Mouse (Mus musculus) liver, embryonic 14.5 days (tissue): ENCODE data around the gene F13a1. TPM values are rescaled to one million over a fixed set of nuclear protein-coding genes. Genes with fewer than 3 reads are reported as not detected.
A peak's percentile ranks its signal among the peaks of the same experiment; 100 is the strongest.

Experiments used
- ATAC-seq: fragments of 200-750 bp; cut with Nextera tagmentation; 2 replicates; pipeline ENCODE4 v1.8.0; 2017; ENCODE audit warnings: moderate number of reproducible peaks, mild to moderate bottlenecking, moderate library complexity; ENCODE audit not compliant: insufficient read depth
- DNase-seq, 3 experiments: peaks; one replicate each; pipeline ENCODE4 v3.0.0-alpha.2; 2012 to 2013; ENCODE audit warnings: low read depth in 3 of 3, low spot score in 3 of 3
- H3K27ac ChIP-seq: fragments of 300-500 bp; sonication (generic); 2 replicates; pipeline ENCODE4 v1.5.1; 2014; ENCODE audit warnings: moderate library complexity, mild to moderate bottlenecking, control low read depth, inconsistent platforms
- H3K27me3 ChIP-seq: fragments of 300-500 bp; sonication (generic); 2 replicates; pipeline ENCODE4 v1.6.1; 2014; ENCODE audit warnings: mild to moderate bottlenecking, low read length, moderate library complexity; ENCODE audit not compliant: control insufficient read depth, insufficient read depth
- H3K36me3 ChIP-seq: fragments of 300-500 bp; sonication (generic); replicated peaks from 2 replicates; pipeline ENCODE4 v1.6.1; 2014; ENCODE audit warnings: low read depth; ENCODE audit not compliant: control insufficient read depth, insufficient read depth
- H3K4me1 ChIP-seq, 2 experiments: fragments of 200-500 bp in 1 of 2; fragments of 300-500 bp in 1 of 2; sonication (generic) in 1 of 2; replicated peaks; 2 replicates each; pipeline ENCODE4 v1.6.1; 2012 to 2014; ENCODE audit warnings: antibody characterized with exemption in 1 of 2, inconsistent platforms in 1 of 2, low read length in 1 of 2; ENCODE audit not compliant: control insufficient read depth in 2 of 2, insufficient read depth in 2 of 2
- H3K4me2 ChIP-seq: fragments of 300-500 bp; sonication (generic); 2 replicates; pipeline ENCODE4 v1.6.1; 2014; ENCODE audit warnings: low read depth, mild to moderate bottlenecking, control low read depth, moderate library complexity
- H3K4me3 ChIP-seq, 2 experiments: fragments of 200-500 bp in 1 of 2; fragments of 300-500 bp in 1 of 2; sonication (generic) in 1 of 2; 2 replicates each; pipeline ENCODE4 v1.5.1; 2012 to 2014; ENCODE audit warnings: low read depth in 2 of 2, low read length in 2 of 2, mild to moderate bottlenecking in 2 of 2, control low read depth in 1 of 2, inconsistent platforms in 1 of 2, moderate library complexity in 1 of 2; ENCODE audit not compliant: insufficient read depth in 1 of 2
- H3K9ac ChIP-seq: fragments of 300-500 bp; sonication (generic); replicated peaks from 2 replicates; pipeline ENCODE4 v1.6.1; 2014; ENCODE audit warnings: mild to moderate bottlenecking, control low read depth, moderate library complexity
- H3K9me3 ChIP-seq: fragments of 300-500 bp; sonication (generic); 2 replicates; pipeline ENCODE4 v1.6.1; 2016; ENCODE audit warnings: low read length, mixed read lengths; ENCODE audit not compliant: control insufficient read depth
- CTCF ChIP-seq: IDR thresholded peaks from 2 replicates; pipeline ENCODE4 v1.5.1; 2016; ENCODE audit warnings: antibody characterized with exemption, low read depth, control low read depth
- EP300 ChIP-seq: IDR thresholded peaks from 2 replicates; pipeline ENCODE4 v1.6.1; 2016; ENCODE audit warnings: antibody characterized with exemption, low read depth
- WGBS: fragments of 180-500 bp; shearing (Covaris S2); extraction: QIAGEN DNeasy Blood & Tissue Kit; methylation state at CpG from one replicate; pipeline ENCODE4 v1.1.7; 2014; ENCODE audit not compliant: insufficient replicate concordance; 5-methylcytosine and 5-hydroxymethylcytosine counted together
- polyA plus RNA-seq, 2 experiments: library from polyadenylated mRNA; depleted of rRNA in 1 of 2; stranded (reverse) in 1 of 2; unstranded in 1 of 2; fragments of >200 nt; fragmentation: Nextera tagmentation in 1 of 2; extraction: Ambion mirVana in 1 of 2; gene quantifications; 2 replicates each; pipeline versions ENCODE4 v1.2.1 to v1.2.3; 2012 to 2014

Gene F13a1
- polyA plus RNA-seq, 2 experiments = 4.7 to 8.0 TPM

GRCm38 (mm10) chr13:37045005-37045404, 5.0 kb downstream of the F13a1 start:
- Histone ChIP-seq H3K27me3 (no peaks in the 10 kb centered on the region), H3K9ac (no peak overlapping the region), H3K4me2 (no peak overlapping the region), H3K36me3 (no peaks in the 10 kb centered on the region), H3K4me3 (no peak overlapping the region), H3K27ac (no peak overlapping the region), H3K4me1 (no peaks in the 10 kb centered on the region), H3K9me3 (no peaks in the 10 kb centered on the region)
- TF ChIP-seq EP300 (no peak), CTCF (peak; percentile 57)
- DNase-seq (no peak), ATAC-seq (no peak)
- 54% methylated on average over 3 of the region's 3 CpGs for WGBS

GRCm38 (mm10) chr13:37034745-37035144, 15.3 kb downstream of the F13a1 start:
- H3K4me3 ChIP-seq = no peak overlapping the region
- H3K4me2 ChIP-seq = no peak overlapping the region
- ATAC-seq = no peak
- no peaks in the 10 kb centered on the region for H3K4me1 ChIP-seq
- no peaks in the 10 kb centered on the region for H3K9me3 ChIP-seq
- DNase-seq = no peak
- H3K27ac ChIP-seq = no peak overlapping the region
- no peaks in the 10 kb centered on the region for H3K36me3 ChIP-seq
- WGBS = 40% methylated on average over 3 of the region's 3 CpGs
- H3K9ac ChIP-seq = no peak overlapping the region
- no peaks in the 10 kb centered on the region for H3K27me3 ChIP-seq
- TF ChIP-seq EP300 (no peak), CTCF (no peak)

- H3K27ac ChIP-seq = no peak overlapping the region
- no peaks in the 10 kb centered on the region for H3K27me3 ChIP-seq
- DNase-seq (no peak), ATAC-seq (no peak)
- H3K9ac ChIP-seq = no peak overlapping the region
- no peaks in the 10 kb centered on the region for H3K4me1 ChIP-seq
- no peaks in the 10 kb centered on the region for H3K36me3 ChIP-seq
- no peaks in the 10 kb centered on the region for H3K9me3 ChIP-seq
- WGBS = 45% methylated on average over 4 of the region's 4 CpGs
- no peak for TF ChIP-seq CTCF
- no peak for TF ChIP-seq EP300
- H3K4me2 ChIP-seq = no peak overlapping the region
- no peak overlapping the region for H3K4me3 ChIP-seq
Measured at GRCm38 (mm10) chr13:37025996-37026579, 24.0 kb downstream of the F13a1 start.

- no peak for DNase-seq
- Histone ChIP-seq H3K27ac (no peak overlapping the region), H3K4me2 (no peak overlapping the region), H3K27me3 (no peaks in the 10 kb centered on the region), H3K36me3 (no peaks in the 10 kb centered on the region), H3K9ac (no peak overlapping the region), H3K4me3 (no peak overlapping the region), H3K4me1 (no peaks in the 10 kb centered on the region), H3K9me3 (no peaks in the 10 kb centered on the region)
- TF ChIP-seq CTCF (no peak), EP300 (no peak)
- ATAC-seq = no peak
- 60% methylated on average over 2 of the region's 2 CpGs for WGBS
Measured at GRCm38 (mm10) chr13:37021575-37021974, 28.5 kb downstream of the F13a1 start.

- Histone ChIP-seq H3K9ac (no peak overlapping the region), H3K27me3 (no peaks in the 10 kb centered on the region), H3K4me1 (no peaks in the 10 kb centered on the region; a peak in 1 of 4 replicates), H3K27ac (no peak overlapping the region), H3K9me3 (no peaks in the 10 kb centered on the region), H3K4me2 (no peak overlapping the region), H3K36me3 (no peaks in the 10 kb centered on the region), H3K4me3 (no peak overlapping the region)
- no peak for ATAC-seq
- TF ChIP-seq CTCF = no peak
- no peak for TF ChIP-seq EP300
- DNase-seq = no peak
- WGBS = 45% methylated on average over 5 of the region's 5 CpGs
Measured at GRCm38 (mm10) chr13:37010771-37011170, 39.3 kb downstream of the F13a1 start.
